Mouse (Mus musculus) bone marrow, adult 2 months (tissue): ENCODE measurements around the gene F2rl1.

Source experiments
- CTCF ChIP-seq: fragments of 200-500 bp; IDR thresholded peaks from 2 replicates; pipeline ENCODE4 v1.5.1; 2011; ENCODE audit warnings: low read length, control low read depth; ENCODE audit not compliant: control insufficient read depth, insufficient read depth
- POLR2A ChIP-seq: fragments of 200-500 bp; IDR thresholded peaks from 2 replicates; pipeline ENCODE4 v1.6.1; 2011; ENCODE audit warnings: low read depth, mild to moderate bottlenecking, control low read depth, low read length, borderline replicate concordance; ENCODE audit not compliant: control insufficient read depth

DNA sequence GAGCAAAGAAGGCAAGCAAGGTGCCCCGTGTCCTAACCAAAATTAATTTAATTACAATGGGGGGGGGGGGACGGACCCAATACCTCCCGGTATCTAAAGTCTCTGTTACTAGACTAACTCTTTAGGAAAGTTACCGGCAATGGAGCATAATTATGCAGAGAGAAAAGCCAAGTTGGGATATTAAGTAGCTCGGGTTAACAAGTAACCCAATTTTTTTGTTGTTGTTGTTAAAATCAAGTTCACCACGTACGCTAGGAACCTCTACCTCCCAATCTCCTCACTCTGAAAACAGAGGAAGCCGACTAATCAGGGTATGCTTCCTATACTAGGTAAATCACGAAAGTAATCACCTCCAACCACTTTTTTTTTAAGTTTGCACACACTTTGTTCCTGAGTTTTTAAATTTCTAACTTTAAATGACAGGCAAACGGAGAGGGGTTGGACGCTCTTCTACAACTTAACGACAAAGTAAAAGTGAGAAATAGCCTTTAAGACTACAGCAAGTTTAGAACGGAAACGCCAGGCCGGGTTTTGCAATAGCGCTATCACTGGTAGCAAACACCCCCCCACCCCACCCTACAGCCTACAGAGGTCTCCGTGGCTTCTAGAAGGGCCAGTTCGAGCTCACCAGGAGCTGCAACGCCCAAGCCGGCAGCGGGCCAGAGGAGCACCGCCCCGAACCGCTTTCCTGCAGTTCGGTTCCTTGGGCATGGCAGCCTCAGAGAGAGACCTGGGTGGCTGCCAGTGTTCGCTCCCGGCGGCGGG lies 1.2 kb downstream of the F2rl1 start:
- no peak for TF ChIP-seq CTCF
- TF ChIP-seq POLR2A = no peak
